8 mouse cellular contexts compared by ENCODE assay signal in the genomic region with DNA sequence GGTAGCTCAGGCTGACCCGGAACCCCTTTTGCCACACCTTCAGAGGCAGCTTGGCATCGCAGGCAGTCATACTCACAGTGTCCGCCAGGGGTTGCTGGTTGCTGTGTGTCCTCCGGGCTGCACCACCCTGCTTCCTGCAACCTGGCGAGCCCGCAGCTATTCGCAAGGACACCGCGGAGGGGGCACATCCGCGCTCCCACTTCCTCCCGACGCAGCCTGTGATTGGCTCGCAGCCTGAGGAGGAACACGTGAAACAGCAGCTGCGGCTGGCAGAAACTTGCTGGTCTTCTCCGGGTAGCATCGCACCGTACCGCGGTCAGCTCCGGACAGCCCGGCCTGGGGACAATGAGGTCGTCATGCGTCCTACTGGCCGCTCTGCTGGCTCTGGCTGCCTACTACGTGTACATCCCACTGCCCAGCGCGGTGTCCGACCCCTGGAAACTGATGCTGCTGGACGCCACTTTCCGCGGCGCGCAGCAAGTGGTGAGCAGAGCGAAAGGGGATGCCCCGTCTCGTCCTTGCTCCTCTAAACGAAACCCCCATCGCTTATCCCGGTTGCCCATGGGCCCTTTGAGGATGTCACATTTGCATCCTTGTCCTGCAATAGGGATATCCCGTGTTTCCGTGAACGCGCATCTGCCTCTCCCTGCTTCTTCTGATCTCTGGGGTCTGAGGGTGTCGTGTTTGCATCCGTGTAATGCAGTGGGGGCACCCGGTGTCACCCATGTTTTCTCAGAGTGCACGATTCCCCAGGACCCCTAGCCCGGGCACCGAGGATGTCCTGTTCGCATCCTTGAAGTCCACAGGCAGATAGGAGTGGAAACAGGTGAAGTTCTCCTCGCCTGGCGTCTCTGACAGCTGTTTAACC. TPM values are rescaled to one million over a fixed set of nuclear protein-coding genes. Genes with fewer than 3 reads are reported as not detected.
DNase-seq lines count a peak whose midpoint lies in the region; ATAC-seq and TF ChIP-seq lines count a peak whose summit lies in the region.

Gene Nceh1 (plus strand): TSS at position 233 of the 868 bp plus-strand sequence.

- under 1% methylated on average over 54 of the region's 54 CpGs for WGBS in heart, embryonic 11.5 days (ENCODE audit: insufficient replicate concordance)
- WGBS in kidney, embryonic 16.5 days = under 1% methylated on average over 54 of the region's 54 CpGs
- WGBS in liver, adult 2 months = under 1% methylated on average over 54 of the region's 54 CpGs

- no peaks in the 10 kb centered on the region for H3K27me3 ChIP-seq in heart, embryonic 11.5 days (ENCODE audit: control insufficient read depth, insufficient read depth, low read length)
- H3K27me3 ChIP-seq in kidney, embryonic 16.5 days (ENCODE audit: insufficient read depth, low read length) = no peaks in the 10 kb centered on the region
- H3K27me3 ChIP-seq in liver, adult 2 months (ENCODE audit: control insufficient read depth, insufficient read depth, low read length) = no peaks in the 10 kb centered on the region
- no peaks in the 10 kb centered on the region for H3K27me3 ChIP-seq in myocyte (ENCODE audit: control insufficient read depth, insufficient read depth, insufficient read length)
- no peaks in the 10 kb centered on the region for H3K27me3 ChIP-seq in splenic B cell, adult 2 months (ENCODE audit: control insufficient read depth, insufficient read depth, low read length, poor library complexity, severe bottlenecking)

- peak within 1 kb of the TSS; percentile 96 for H3K4me2 ChIP-seq in heart, embryonic 11.5 days
- peak within 1 kb of the TSS; percentile 97 for H3K4me2 ChIP-seq in kidney, embryonic 16.5 days (replicated peaks; ENCODE audit: low read depth, low read length)
- H3K4me2 ChIP-seq in myocyte (ENCODE audit: low read depth) = peak within 1 kb of the TSS; percentile 84

- H3K36me3 ChIP-seq in heart, embryonic 11.5 days (ENCODE audit: control insufficient read depth, insufficient read depth, low read length) = no peaks in the 10 kb centered on the region
- no peaks in the 10 kb centered on the region for H3K36me3 ChIP-seq in kidney, embryonic 16.5 days (ENCODE audit: insufficient read depth, low read length)
- H3K36me3 ChIP-seq in liver, adult 2 months (ENCODE audit: control insufficient read depth, insufficient read depth, low read length) = no peaks in the 10 kb centered on the region
- H3K36me3 ChIP-seq in myocyte (ENCODE audit: control insufficient read depth, insufficient read depth) = no peaks in the 10 kb centered on the region
- no peaks in the 10 kb centered on the region for H3K36me3 ChIP-seq in splenic B cell, adult 2 months (ENCODE audit: control insufficient read depth, insufficient read depth, low read length, poor library complexity, severe bottlenecking)

- no peaks in the 10 kb centered on the region for H3K9me3 ChIP-seq in heart, embryonic 11.5 days (replicated peaks; ENCODE audit: control insufficient read depth, low read length)
- H3K9me3 ChIP-seq in kidney, embryonic 16.5 days (ENCODE audit: low read length) = no peaks in the 10 kb centered on the region

- peak; percentile 46; the same call in 1 of the 2 replicates for TF ChIP-seq POLR2A in liver, adult 2 months (IDR thresholded peaks at IDR 0.05; ENCODE audit: extremely low read depth, insufficient read depth, low read length)
- peak; percentile 89 for TF ChIP-seq POLR2A in myocyte (IDR thresholded peaks at IDR 0.05; ENCODE audit: insufficient read length, low read depth)

- TF ChIP-seq CTCF in liver, adult 2 months (IDR thresholded peaks at IDR 0.05; ENCODE audit: low read depth, low read length) = peak; percentile 99

- ATAC-seq in erythroblast, adult 5-6 weeks (replicated peaks; ENCODE audit: low FRiP score, poor library complexity, severe bottlenecking) = peak; percentile 98
- ATAC-seq in heart, embryonic 11.5 days (replicated peaks; ENCODE audit: insufficient number of reproducible peaks, low FRiP score, low TSS enrichment) = peak; percentile 93
- ATAC-seq in kidney, embryonic 16.5 days (ENCODE audit: low FRiP score, low TSS enrichment) = peak; percentile 97

- peak within 1 kb of the TSS; percentile 73 for H3K4me3 ChIP-seq in heart, embryonic 11.5 days (ENCODE audit: low read depth, low read length)
- H3K4me3 ChIP-seq in kidney, embryonic 16.5 days (ENCODE audit: low read length) = peak within 1 kb of the TSS; percentile 63
- peak within 1 kb of the TSS; percentile 77 for H3K4me3 ChIP-seq in liver, adult 2 months (ENCODE audit: insufficient read depth, low read depth, low read length)
- peak within 1 kb of the TSS; percentile 63 for H3K4me3 ChIP-seq in myocyte

- H3K27ac ChIP-seq in heart, embryonic 11.5 days (ENCODE audit: low read depth, low read length) = no peak within 1 kb of the TSS
- H3K27ac ChIP-seq in kidney, embryonic 16.5 days (ENCODE audit: low read length) = peak within 1 kb of the TSS; percentile 81
- H3K27ac ChIP-seq in liver, adult 2 months (replicated peaks; ENCODE audit: insufficient read depth, low read depth, low read length) = peak within 1 kb of the TSS; percentile 30

- DNase-seq in B cell, adult 2 months = peak; percentile 93 to 94
- DNase-seq in brain, adult 2 months (ENCODE audit: low read depth, low spot score) = peak; percentile 99
- DNase-seq in liver, adult 2 months (ENCODE audit: extremely low read depth, low read depth, low spot score) = peak; percentile 80
- DNase-seq in splenic B cell, adult 2 months (ENCODE audit: low read depth, low spot score) = peak; percentile 96

- H3ac ChIP-seq in myocyte (ENCODE audit: control insufficient read depth, insufficient read length) = peak within 1 kb of the TSS; percentile 6

- H3K79me2 ChIP-seq in liver, adult 2 months (ENCODE audit: control insufficient read depth, insufficient read depth, low read length) = peaks cover 9% of the 10 kb centered on the region; the same call in 1 of the 2 replicates
- no peaks in the 10 kb centered on the region for H3K79me2 ChIP-seq in myocyte (ENCODE audit: control insufficient read depth, insufficient read depth)

- H3K9ac ChIP-seq in heart, embryonic 11.5 days (ENCODE audit: low read depth, low read length) = peak within 1 kb of the TSS; percentile 74
- H3K9ac ChIP-seq in kidney, embryonic 16.5 days (replicated peaks; ENCODE audit: low read length) = peak within 1 kb of the TSS; percentile 75
- H3K9ac ChIP-seq in liver, adult 2 months (ENCODE audit: low read depth, low read length) = peak within 1 kb of the TSS; percentile 81

- 0 out of 2 replicates have a peak, but pooled peaks cover 2% of the 10 kb centered on the region for H3K4me1 ChIP-seq in heart, embryonic 11.5 days (ENCODE audit: control insufficient read depth, insufficient read depth, low read length)
- peaks cover 8% of the 10 kb centered on the region for H3K4me1 ChIP-seq in kidney, embryonic 16.5 days (ENCODE audit: insufficient read depth, low read length)
- H3K4me1 ChIP-seq in liver, adult 2 months (ENCODE audit: control insufficient read depth, insufficient read depth, low read length) = peaks cover 8% of the 10 kb centered on the region; the same call in 1 of the 2 replicates

TF ChIP-seq in myocyte, 11 proteins besides CTCF, POLR2A, EP300 and RAD21:
- peak in 2 of 3 experiments; percentile 80 to 89 for TF ChIP-seq MYOD1 (IDR thresholded peaks at IDR 0.05; ENCODE audit: control insufficient read depth in 1 of 3, insufficient read length in 2 of 3, low read depth in 2 of 3)
- no peak for TF ChIP-seq E2F4 (IDR thresholded peaks at IDR 0.05; ENCODE audit: insufficient read depth)
- TF ChIP-seq USF1 (IDR thresholded peaks at IDR 0.05; ENCODE audit: low read depth) = no peak
- TF ChIP-seq MYOG (IDR thresholded peaks at IDR 0.05; ENCODE audit: control insufficient read depth in 1 of 3, insufficient read depth in 1 of 3, insufficient read length in 2 of 3, low read depth in 2 of 3) = peak in 2 of 3 experiments; percentile 83 to 84
- TF ChIP-seq SRF (IDR thresholded peaks at IDR 0.05; ENCODE audit: control insufficient read depth, insufficient read length, low read depth) = no peak
- TF ChIP-seq TCF3 (IDR thresholded peaks at IDR 0.05; ENCODE audit: insufficient read length, low read depth) = peak; percentile 24
- no peak for TF ChIP-seq MAX (IDR thresholded peaks at IDR 0.05; ENCODE audit: low read depth)
- TF ChIP-seq REST (IDR thresholded peaks at IDR 0.05; ENCODE audit: insufficient read depth, insufficient read length) = no peak
- peak; percentile 81 for TF ChIP-seq POLR2AphosphoS2 (IDR thresholded peaks at IDR 0.05; ENCODE audit: insufficient read length, low read depth)

RNA-seq across cellular contexts. Expression of gene Nceh1, which starts in this region (rescaled TPM):
- 1.7 and 4.0 TPM in 2 replicates for total RNA-seq in erythroblast, adult 5-6 weeks (2015; ENCODE audit: low replicate concordance)
- total RNA-seq in erythroblast, adult 5-6 weeks (2017; ENCODE audit: low replicate concordance) = 5.2 and 5.6 TPM in 2 replicates
- 11.4 and 12.6 TPM in 2 replicates for polyA plus RNA-seq in heart, embryonic 11.5 days (2014; fragmentation: Nextera tagmentation; extraction: Ambion mirVana)
- polyA plus RNA-seq in kidney, embryonic 16.5 days (2015; fragmentation: Nextera tagmentation; extraction: Ambion mirVana) = 25.3 and 26.6 TPM in 2 replicates
- total RNA-seq in liver, adult 2 months (2014; rRNA removed) = 18.2 and 32.5 TPM in 2 replicates
- polyA plus RNA-seq in liver, adult 2 months (2012; rRNA removed) = 7.9 and 8.9 TPM in 2 replicates
- polyA plus RNA-seq in myocyte (2012; fragmentation: generic; extraction: Trizol) = 6.2 TPM
